Mouse (Mus musculus): ENCODE measurements at regions not wholly inside any gene's neighbourhood (a gene's known extent, or its start where the extent isn't known, plus 50 kb on each side); places are given as distances from the start of the nearest gene placed in this dataset.

DNA sequence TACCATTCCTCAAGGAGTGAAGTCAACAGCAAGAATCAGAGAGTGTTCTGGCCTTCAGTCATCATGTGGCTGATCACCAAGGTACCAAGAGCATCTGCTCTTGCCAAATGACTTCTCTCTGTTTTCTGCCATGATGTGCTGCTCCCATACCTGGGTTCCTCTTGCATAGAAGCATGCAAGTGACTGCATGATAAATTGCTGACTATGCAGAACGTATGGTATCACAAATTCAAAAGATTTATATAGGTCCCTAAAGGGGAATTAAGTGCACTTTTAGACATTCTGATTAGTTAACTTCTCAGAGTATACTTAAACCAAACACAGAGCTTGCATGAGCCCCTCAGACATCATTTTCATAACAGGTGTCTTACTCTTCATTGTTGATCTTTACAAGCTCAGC, 207.4 kb upstream of the Dnajc24 start:
- no peak for TF ChIP-seq CTCF (IDR thresholded peaks at IDR 0.05; ENCODE audit: low read depth)
- Histone ChIP-seq H3K4me2 (ENCODE audit: low read depth, low read length) (no peak overlapping the region), H3K9ac (replicated peaks; ENCODE audit: low read length) (no peak overlapping the region), H3K36me3 (ENCODE audit: insufficient read depth, low read length) (no peaks in the 10 kb centered on the region), H3K4me3 (ENCODE audit: low read length) (no peak overlapping the region), H3K4me1 (ENCODE audit: insufficient read depth, low read length) (no peaks in the 10 kb centered on the region), H3K9me3 (ENCODE audit: low read length) (no peaks in the 10 kb centered on the region), H3K27ac (no peak overlapping the region), H3K27me3 (ENCODE audit: insufficient read depth, low read length) (no peaks in the 10 kb centered on the region)
- ATAC-seq, result no peak
- 88% methylated on average over 1 of the region's 1 CpGs for WGBS
- DNase-seq (ENCODE audit: low spot score), result no peak

DNA sequence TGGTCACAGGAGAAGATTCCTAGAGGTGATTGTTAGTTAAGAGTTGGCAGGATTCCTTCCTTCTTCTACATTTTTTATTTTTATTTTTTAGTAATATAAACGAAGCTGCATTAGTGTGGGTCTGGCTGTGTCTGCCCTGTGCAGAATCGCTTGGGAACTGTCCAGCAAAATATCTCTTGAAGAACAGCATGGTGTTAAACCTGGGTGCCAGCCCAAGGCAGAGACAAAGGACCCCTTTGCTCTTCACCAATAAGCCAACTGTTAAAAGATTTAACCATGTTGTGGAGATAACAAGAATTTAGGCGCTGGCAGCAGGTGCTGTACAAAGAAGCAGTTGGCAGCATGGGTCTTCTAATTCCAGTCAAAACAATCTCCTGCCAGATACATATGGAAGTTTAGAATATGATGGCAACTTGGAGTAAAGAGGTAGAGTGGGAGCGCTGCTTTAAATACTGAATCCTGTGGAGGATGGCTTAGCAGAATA, 205.5 kb upstream of the Dnajc24 start:
- no peak for DNase-seq (ENCODE audit: low spot score)
- no peak for ATAC-seq
- 43% methylated on average over 4 of the region's 4 CpGs for WGBS
- Histone ChIP-seq H3K36me3 (ENCODE audit: insufficient read depth, low read length) (no peaks in the 10 kb centered on the region), H3K9me3 (ENCODE audit: low read length) (no peaks in the 10 kb centered on the region), H3K27me3 (ENCODE audit: insufficient read depth, low read length) (no peaks in the 10 kb centered on the region), H3K4me2 (ENCODE audit: low read depth, low read length) (no peak overlapping the region), H3K4me1 (ENCODE audit: insufficient read depth, low read length) (no peaks in the 10 kb centered on the region), H3K4me3 (ENCODE audit: low read length) (no peak overlapping the region), H3K27ac (no peak overlapping the region), H3K9ac (replicated peaks; ENCODE audit: low read length) (no peak overlapping the region)
- TF ChIP-seq CTCF (IDR thresholded peaks at IDR 0.05; ENCODE audit: low read depth), result no peak

DNA sequence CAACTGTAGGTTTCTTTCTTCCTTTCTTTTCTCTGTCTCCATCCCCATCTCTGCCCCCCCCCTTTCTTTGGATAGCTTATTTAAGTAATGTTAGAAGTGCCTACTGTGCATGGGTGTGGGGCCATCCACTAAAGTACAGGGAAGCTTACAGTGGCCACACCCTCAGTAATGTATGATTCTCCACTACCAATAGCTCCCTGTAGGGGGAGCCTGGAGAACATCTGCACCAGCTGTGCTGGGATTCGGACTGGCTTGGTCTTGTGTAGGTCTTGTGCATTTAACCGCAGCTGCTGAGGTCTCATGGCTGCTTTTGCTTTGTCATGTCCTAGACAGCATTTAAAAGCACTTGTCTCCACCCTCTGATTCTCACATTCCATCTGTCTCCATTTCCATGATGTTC, 196.8 kb upstream of the Dnajc24 start:
- H3K4me3 ChIP-seq (ENCODE audit: low read length), result no peak overlapping the region
- no peaks in the 10 kb centered on the region for H3K9me3 ChIP-seq (ENCODE audit: low read length)
- H3K9ac ChIP-seq (replicated peaks; ENCODE audit: low read length), result no peak overlapping the region
- H3K4me2 ChIP-seq (ENCODE audit: low read depth, low read length), result no peak overlapping the region
- WGBS, result 98% methylated on average over 2 of the region's 2 CpGs
- ATAC-seq (no peak), DNase-seq (ENCODE audit: low spot score) (no peak)
- no peaks in the 10 kb centered on the region for H3K36me3 ChIP-seq (ENCODE audit: insufficient read depth, low read length)
- H3K27ac ChIP-seq, result no peak overlapping the region
- TF ChIP-seq CTCF (IDR thresholded peaks at IDR 0.05; ENCODE audit: low read depth), result no peak
- H3K4me1 ChIP-seq (ENCODE audit: insufficient read depth, low read length), result no peaks in the 10 kb centered on the region
- no peaks in the 10 kb centered on the region for H3K27me3 ChIP-seq (ENCODE audit: insufficient read depth, low read length)

DNA sequence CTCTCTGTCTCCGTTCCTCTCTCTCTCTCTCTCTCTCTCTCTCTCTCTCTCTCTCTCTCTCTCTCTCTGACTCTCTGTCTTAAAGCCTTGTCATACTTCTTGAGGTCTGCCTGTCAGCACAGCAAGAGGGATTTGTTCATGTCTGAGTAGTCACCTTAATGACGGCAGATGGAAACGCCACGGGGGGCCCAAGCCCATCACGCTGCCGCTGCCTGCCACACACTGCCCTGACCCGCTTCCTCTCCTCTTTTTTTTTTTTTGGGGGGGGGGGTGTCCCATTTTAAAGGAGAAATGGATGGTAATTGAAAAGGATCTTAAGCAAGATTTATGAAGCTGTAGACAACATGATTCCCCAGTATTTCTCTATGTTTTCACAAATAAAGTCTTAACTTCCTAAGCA, 191.8 kb upstream of the Dnajc24 start:
- no peaks in the 10 kb centered on the region for H3K27me3 ChIP-seq (ENCODE audit: insufficient read depth, low read length)

DNA sequence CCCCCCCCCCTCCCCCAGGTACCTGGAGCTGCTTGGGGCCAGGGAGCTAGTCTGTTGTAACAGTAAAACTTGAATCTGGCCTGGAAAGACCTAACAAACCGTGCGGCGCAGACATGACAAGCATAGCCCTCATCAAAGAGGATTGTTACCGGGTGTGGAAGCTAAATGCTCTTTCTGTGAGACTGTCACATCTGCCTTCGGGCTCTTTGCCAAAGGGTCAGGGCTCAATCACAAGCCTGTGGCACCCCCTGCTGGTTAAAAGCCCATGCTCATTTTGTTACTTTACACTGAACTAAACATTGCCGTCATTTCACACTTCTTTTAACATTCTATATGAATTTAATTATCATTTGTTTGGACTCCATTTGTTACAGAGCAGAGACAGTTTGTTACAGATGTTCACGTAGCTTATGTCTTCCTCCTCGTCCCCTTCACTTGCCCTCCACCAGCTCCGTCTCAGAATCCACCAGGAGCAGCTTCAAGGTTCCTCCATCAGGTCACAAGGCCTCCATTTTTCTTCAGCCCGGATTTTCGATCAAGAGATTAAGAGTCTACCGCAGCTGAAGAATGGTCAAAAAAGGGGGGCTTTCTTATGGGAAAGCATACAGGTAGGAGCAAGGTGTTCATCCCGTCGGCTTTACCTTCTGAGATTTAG, 191.1 kb upstream of the Dnajc24 start:
- Histone ChIP-seq H3K27me3 (ENCODE audit: insufficient read depth, low read length) (no peaks in the 10 kb centered on the region), H3K4me2 (ENCODE audit: low read depth, low read length) (peak overlapping the region; percentile 56), H3K27ac (peak overlapping the region; percentile 57), H3K36me3 (ENCODE audit: insufficient read depth, low read length) (no peaks in the 10 kb centered on the region), H3K9ac (replicated peaks; ENCODE audit: low read length) (peak overlapping the region; percentile 33), H3K4me1 (ENCODE audit: insufficient read depth, low read length) (no peaks in the 10 kb centered on the region), H3K9me3 (ENCODE audit: low read length) (no peaks in the 10 kb centered on the region), H3K4me3 (ENCODE audit: low read length) (peak overlapping the region; percentile 29)
- TF ChIP-seq CTCF (IDR thresholded peaks at IDR 0.05; ENCODE audit: low read depth), result peak; percentile 85
- ATAC-seq (peak; percentile 83), DNase-seq (ENCODE audit: low spot score) (peak; percentile 96)
- 8% methylated on average over 14 of the region's 14 CpGs for WGBS

More for the DNA sequence above, 191.8 kb upstream of the Dnajc24 start:
- H3K27ac ChIP-seq, result 0 out of 2 replicates have a peak overlapping the region, but pooled peaks have one; percentile 57
- DNase-seq (ENCODE audit: low spot score), result peak; percentile 88
- TF ChIP-seq CTCF (IDR thresholded peaks at IDR 0.05; ENCODE audit: low read depth), result no peak
- WGBS, result 14% methylated on average over 7 of the region's 7 CpGs
- no peaks in the 10 kb centered on the region for H3K4me1 ChIP-seq (ENCODE audit: insufficient read depth, low read length)
- no peak overlapping the region; the same call in 1 of the 2 replicates for H3K4me3 ChIP-seq (ENCODE audit: low read length)
- no peaks in the 10 kb centered on the region for H3K9me3 ChIP-seq (ENCODE audit: low read length)
- H3K9ac ChIP-seq (replicated peaks; ENCODE audit: low read length), result 0 out of 2 replicates have a peak overlapping the region, but pooled peaks have one; percentile 33
- peak overlapping the region; percentile 56 for H3K4me2 ChIP-seq (ENCODE audit: low read depth, low read length)
- ATAC-seq, result peak; percentile 73
- H3K36me3 ChIP-seq (ENCODE audit: insufficient read depth, low read length), result no peaks in the 10 kb centered on the region

DNA sequence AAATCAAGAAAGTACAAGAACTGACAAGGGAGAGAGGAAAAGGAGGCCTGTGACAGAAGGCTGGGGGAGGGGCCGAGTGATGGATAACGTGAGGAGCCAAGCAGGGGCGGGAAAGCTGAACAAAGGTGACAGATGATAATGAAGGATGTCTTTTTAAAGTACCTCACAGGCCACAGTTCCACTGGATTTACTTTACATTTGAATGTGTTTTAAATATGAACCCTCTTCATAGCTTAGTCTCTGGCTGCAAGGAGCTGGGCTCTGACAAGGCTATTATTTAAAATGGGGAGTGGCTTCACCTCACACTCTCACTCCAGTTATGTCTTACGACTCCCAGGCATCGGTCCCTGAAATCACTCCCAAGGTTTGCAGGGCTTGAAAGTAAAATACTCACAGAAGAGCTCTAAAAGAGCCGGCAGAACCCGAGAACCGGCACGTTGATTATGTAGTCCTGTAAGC, 190.6 kb upstream of the Dnajc24 start:
- no peak for TF ChIP-seq CTCF (IDR thresholded peaks at IDR 0.05; ENCODE audit: low read depth)
- H3K4me2 ChIP-seq (ENCODE audit: low read depth, low read length), result peak overlapping the region; percentile 56
- no peak overlapping the region; the same call in 1 of the 2 replicates for H3K9ac ChIP-seq (replicated peaks; ENCODE audit: low read length)
- H3K27me3 ChIP-seq (ENCODE audit: insufficient read depth, low read length), result no peaks in the 10 kb centered on the region
- DNase-seq (ENCODE audit: low spot score) (peak; percentile 42), ATAC-seq (peak; percentile 25)
- H3K4me3 ChIP-seq (ENCODE audit: low read length), result peak overlapping the region; percentile 29
- no peaks in the 10 kb centered on the region for H3K4me1 ChIP-seq (ENCODE audit: insufficient read depth, low read length)
- WGBS, result 3% methylated on average over 9 of the region's 9 CpGs
- H3K36me3 ChIP-seq (ENCODE audit: insufficient read depth, low read length), result no peaks in the 10 kb centered on the region
- peak overlapping the region; percentile 57 for H3K27ac ChIP-seq
- no peaks in the 10 kb centered on the region for H3K9me3 ChIP-seq (ENCODE audit: low read length)
